Mouse (Mus musculus): Measurements from ENCODE around the gene Frmpd2.

- no peak for TF ChIP-seq CTCF (IDR thresholded peaks at IDR 0.05)
- no peak for TF ChIP-seq EP300 (IDR thresholded peaks at IDR 0.05)
Observed at GRCm38 (mm10) chr14:33474461-33474860, 3.0 kb downstream of the Frmpd2 start.
